Mouse (Mus musculus) hindbrain, embryonic 11.5 days (tissue): Measurements from ENCODE around the gene Ccdc33. TPM values are rescaled to one million over a fixed set of nuclear protein-coding genes. Genes with fewer than 3 reads are reported as not detected.

ENCODE experiments used
- ATAC-seq: fragments of 200-750 bp; cut with Nextera tagmentation; 2 replicates; pipeline ENCODE4 v1.8.0; 2017; ENCODE audit warnings: mild to moderate bottlenecking, moderate TSS enrichment, moderate library complexity; ENCODE audit not compliant: low FRiP score
- DNase-seq: peaks from one replicate; pipeline ENCODE4 v3.0.0-alpha.2; 2015; ENCODE audit warnings: low spot score
- H3K27ac ChIP-seq: fragments of 300-500 bp; sonication (generic); 2 replicates; pipeline ENCODE4 v1.5.1; 2014; ENCODE audit warnings: mild to moderate bottlenecking, low read depth, low read length
- H3K27me3 ChIP-seq: fragments of 300-500 bp; sonication (generic); 2 replicates; pipeline ENCODE4 v1.6.1; 2014; ENCODE audit warnings: mild to moderate bottlenecking, low read length, moderate library complexity, mixed read lengths; ENCODE audit not compliant: control insufficient read depth, insufficient read depth
- H3K36me3 ChIP-seq: fragments of 300-500 bp; sonication (generic); 2 replicates; pipeline ENCODE4 v1.6.1; 2014; ENCODE audit warnings: mild to moderate bottlenecking, low read length, moderate library complexity, mixed read lengths; ENCODE audit not compliant: control insufficient read depth, insufficient read depth
- H3K4me1 ChIP-seq: fragments of 300-500 bp; sonication (generic); replicated peaks from 2 replicates; pipeline ENCODE4 v1.6.1; 2014; ENCODE audit warnings: low read length, mixed read lengths; ENCODE audit not compliant: control insufficient read depth, insufficient read depth
- H3K4me2 ChIP-seq: fragments of 300-500 bp; sonication (generic); replicated peaks from 2 replicates; pipeline ENCODE4 v1.6.1; 2014; ENCODE audit warnings: mild to moderate bottlenecking, low read depth, low read length
- H3K4me3 ChIP-seq: fragments of 300-500 bp; sonication (generic); 2 replicates; pipeline ENCODE4 v1.5.1; 2014; ENCODE audit warnings: low read depth, low read length
- H3K9ac ChIP-seq: fragments of 300-500 bp; sonication (generic); 2 replicates; pipeline ENCODE4 v1.6.1; 2014; ENCODE audit warnings: low read depth, low read length
- H3K9me3 ChIP-seq: fragments of 300-500 bp; sonication (generic); 2 replicates; pipeline ENCODE4 v1.6.1; 2016; ENCODE audit warnings: low read length; ENCODE audit not compliant: control insufficient read depth
- WGBS: fragments of 180-500 bp; shearing (Covaris S2); extraction: QIAGEN DNeasy Blood & Tissue Kit; methylation state at CpG from one replicate; pipeline ENCODE4 v1.1.7; 2014; 5-methylcytosine and 5-hydroxymethylcytosine counted together
- polyA plus RNA-seq: library from polyadenylated mRNA; unstranded; fragments of >200 nt; fragmentation: Nextera tagmentation; extraction: Ambion mirVana; gene quantifications from 2 replicates; pipeline ENCODE4 v1.2.1, GENCODE M21; 2014

Gene Ccdc33
- polyA plus RNA-seq, 1 experiment from 2014 or later, result 0.99 TPM

DNA sequence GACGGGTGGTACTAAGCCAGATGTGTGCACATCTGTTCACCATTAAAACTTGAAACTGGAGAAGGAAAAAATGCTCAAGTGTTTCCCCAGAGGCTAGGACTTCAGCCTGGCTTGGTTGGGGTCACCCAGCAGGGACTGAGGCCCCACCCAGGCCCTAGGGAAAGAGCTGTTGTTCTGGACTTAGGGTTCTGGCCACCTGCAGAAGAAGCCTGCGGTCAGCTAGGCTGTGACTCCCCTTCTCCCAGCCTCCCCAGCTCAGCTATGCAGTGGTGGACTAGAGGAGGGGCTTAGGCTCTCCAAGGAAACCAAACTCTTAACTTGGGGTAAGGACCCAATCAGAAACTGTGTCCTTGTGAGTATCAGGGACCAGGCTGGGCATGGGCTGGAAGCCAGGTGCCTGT, 17.3 kb upstream of the Ccdc33 start:
- Histone ChIP-seq H3K36me3 (no peaks in the 10 kb centered on the region), H3K9ac (no peak overlapping the region), H3K4me1 (peaks cover 11% of the 10 kb centered on the region), H3K9me3 (no peaks in the 10 kb centered on the region), H3K4me2 (no peak overlapping the region), H3K27me3 (peaks cover 9% of the 10 kb centered on the region), H3K27ac (no peak overlapping the region), H3K4me3 (no peak overlapping the region)
- ATAC-seq (no peak), DNase-seq (no peak)
- WGBS, result 45% methylated on average over 2 of the region's 2 CpGs

GRCm38 (mm10) chr9:58134906-58135305, 16.3 kb upstream of the Ccdc33 start:
- H3K4me1 ChIP-seq, result peaks cover 12% of the 10 kb centered on the region
- H3K27ac ChIP-seq, result no peak overlapping the region
- no peak overlapping the region for H3K4me2 ChIP-seq
- 30% methylated on average over 7 of the region's 7 CpGs for WGBS
- peaks cover 18% of the 10 kb centered on the region for H3K27me3 ChIP-seq
- H3K9ac ChIP-seq, result no peak overlapping the region
- H3K4me3 ChIP-seq, result no peak overlapping the region
- DNase-seq (no peak), ATAC-seq (no peak)
- no peaks in the 10 kb centered on the region for H3K36me3 ChIP-seq
- H3K9me3 ChIP-seq, result no peaks in the 10 kb centered on the region

GRCm38 (mm10) chr9:58133893-58134884, 15.6 kb upstream of the Ccdc33 start:
- Histone ChIP-seq H3K36me3 (no peaks in the 10 kb centered on the region), H3K27me3 (peaks cover 20% of the 10 kb centered on the region), H3K9ac (no peak overlapping the region), H3K4me3 (no peak overlapping the region), H3K4me2 (peak overlapping the region; percentile 7; the same call in 1 of the 2 replicates), H3K9me3 (no peaks in the 10 kb centered on the region), H3K4me1 (peaks cover 16% of the 10 kb centered on the region), H3K27ac (peak overlapping the region; percentile 37)
- 16% methylated on average over 16 of the region's 17 CpGs for WGBS
- ATAC-seq (no peak), DNase-seq (peak; percentile 48)

DNA sequence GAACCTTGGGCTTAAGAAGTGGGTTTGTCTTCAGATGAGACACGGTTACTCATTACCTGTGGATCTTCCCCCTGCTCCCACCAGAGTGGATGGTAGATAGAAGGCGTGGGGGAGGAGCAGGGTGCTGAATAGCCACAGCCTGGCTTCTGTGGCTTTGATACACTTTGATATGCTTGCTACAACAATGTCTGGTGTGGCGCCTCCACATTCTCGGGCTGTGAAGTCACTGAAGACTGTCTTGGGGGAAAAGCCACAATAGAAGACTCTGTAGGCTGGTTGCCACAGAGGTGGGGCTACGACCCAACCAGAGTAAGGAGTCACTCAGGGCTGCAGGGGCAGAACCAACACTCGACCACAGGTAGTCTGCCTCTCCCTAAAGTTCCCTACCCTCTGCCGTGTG, 13.1 kb upstream of the Ccdc33 start:
- ATAC-seq (no peak), DNase-seq (no peak)
- no peaks in the 10 kb centered on the region for H3K9me3 ChIP-seq
- no peak overlapping the region for H3K4me3 ChIP-seq
- peaks cover 23% of the 10 kb centered on the region for H3K4me1 ChIP-seq
- no peaks in the 10 kb centered on the region for H3K36me3 ChIP-seq
- H3K9ac ChIP-seq, result no peak overlapping the region
- WGBS, result 66% methylated on average over 7 of the region's 7 CpGs
- H3K4me2 ChIP-seq, result no peak overlapping the region
- H3K27ac ChIP-seq, result no peak overlapping the region
- H3K27me3 ChIP-seq, result peaks cover 27% of the 10 kb centered on the region

- H3K27me3 ChIP-seq, result peaks cover 27% of the 10 kb centered on the region
- no peaks in the 10 kb centered on the region for H3K9me3 ChIP-seq
- H3K9ac ChIP-seq, result no peak overlapping the region
- H3K4me1 ChIP-seq, result peaks cover 20% of the 10 kb centered on the region
- H3K4me3 ChIP-seq, result no peak overlapping the region
- H3K4me2 ChIP-seq, result no peak overlapping the region
- H3K27ac ChIP-seq, result no peak overlapping the region
- no peak for DNase-seq
- 47% methylated on average over 3 of the region's 3 CpGs for WGBS
- no peak for ATAC-seq
- no peaks in the 10 kb centered on the region for H3K36me3 ChIP-seq
Measured at GRCm38 (mm10) chr9:58130909-58131308, 12.3 kb upstream of the Ccdc33 start.

DNA sequence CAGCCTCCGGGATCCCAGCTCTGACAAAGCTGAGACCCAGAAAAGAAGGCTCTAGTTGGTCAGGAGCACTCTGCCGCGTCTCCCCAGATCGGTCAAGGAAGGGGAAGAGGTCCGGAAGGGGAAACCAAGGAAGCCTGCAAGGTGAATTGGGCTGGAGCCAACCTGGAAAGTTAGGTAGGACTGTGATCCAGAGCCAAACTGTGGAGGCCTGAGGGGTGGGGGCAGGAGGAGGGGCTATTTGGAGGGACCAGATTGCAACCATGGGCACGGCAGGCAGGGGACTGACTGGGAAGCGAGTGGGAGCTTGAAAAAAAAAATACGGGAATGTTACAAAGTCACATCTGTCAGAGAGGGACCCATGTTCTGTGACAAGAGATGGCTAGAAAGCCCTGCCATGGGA, 10.9 kb upstream of the Ccdc33 start:
- H3K27me3 ChIP-seq, result peaks cover 27% of the 10 kb centered on the region
- no peak for ATAC-seq
- H3K9me3 ChIP-seq, result no peaks in the 10 kb centered on the region
- H3K36me3 ChIP-seq, result no peaks in the 10 kb centered on the region
- no peak overlapping the region for H3K27ac ChIP-seq
- 11% methylated on average over 8 of the region's 8 CpGs for WGBS
- H3K4me3 ChIP-seq, result 0 out of 2 replicates have a peak overlapping the region, but pooled peaks have one; percentile 0
- H3K4me1 ChIP-seq, result peaks cover 17% of the 10 kb centered on the region
- H3K4me2 ChIP-seq, result peak overlapping the region; percentile 11; the same call in 1 of the 2 replicates
- H3K9ac ChIP-seq, result peak overlapping the region; percentile 31; the same call in 1 of the 2 replicates
- DNase-seq, result no peak

DNA sequence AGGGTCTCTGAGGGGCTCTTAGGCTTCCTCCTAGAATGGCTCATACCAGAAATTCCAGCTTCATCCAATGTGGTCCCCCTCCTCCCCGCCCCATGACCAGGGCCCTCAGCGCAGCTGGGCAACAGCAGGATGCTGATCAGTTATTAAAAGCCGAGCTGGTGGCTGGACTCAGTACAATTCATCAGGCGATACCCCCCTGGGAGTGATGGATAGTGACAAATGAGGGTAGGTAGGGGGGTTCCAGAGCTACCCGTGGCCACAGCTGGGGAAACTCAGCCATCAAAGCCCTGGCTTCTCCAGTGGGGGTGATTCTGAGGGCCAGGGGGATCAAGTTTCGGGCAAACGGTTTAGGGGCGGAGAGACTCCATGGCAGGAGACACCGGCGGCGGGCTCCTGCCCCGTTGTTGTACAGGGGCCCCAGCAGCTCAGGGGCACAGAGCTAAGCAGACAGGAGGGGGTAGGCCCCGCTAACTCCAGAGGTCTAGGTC, 10.3 kb upstream of the Ccdc33 start:
- H3K4me3 ChIP-seq, result 0 out of 2 replicates have a peak overlapping the region, but pooled peaks have one; percentile 0
- peak; percentile 70 for ATAC-seq
- H3K27ac ChIP-seq, result no peak overlapping the region
- H3K4me2 ChIP-seq, result peak overlapping the region; percentile 11; the same call in 1 of the 2 replicates
- peaks cover 32% of the 10 kb centered on the region for H3K27me3 ChIP-seq
- DNase-seq, result peak; percentile 73
- no peaks in the 10 kb centered on the region for H3K36me3 ChIP-seq
- H3K4me1 ChIP-seq, result peaks cover 12% of the 10 kb centered on the region
- H3K9ac ChIP-seq, result no peak overlapping the region; the same call in 1 of the 2 replicates
- WGBS, result 4% methylated on average over 13 of the region's 13 CpGs
- H3K9me3 ChIP-seq, result no peaks in the 10 kb centered on the region

- 29% methylated on average over 4 of the region's 4 CpGs for WGBS
- H3K9me3 ChIP-seq, result no peaks in the 10 kb centered on the region
- H3K27me3 ChIP-seq, result peaks cover 28% of the 10 kb centered on the region
- DNase-seq, result no peak
- no peak overlapping the region for H3K9ac ChIP-seq
- no peak overlapping the region for H3K27ac ChIP-seq
- no peak overlapping the region for H3K4me2 ChIP-seq
- no peak for ATAC-seq
- H3K4me3 ChIP-seq, result no peak overlapping the region
- H3K4me1 ChIP-seq, result peaks cover 12% of the 10 kb centered on the region
- H3K36me3 ChIP-seq, result no peaks in the 10 kb centered on the region
Measured at GRCm38 (mm10) chr9:58125811-58126210, 7.2 kb upstream of the Ccdc33 start.
